Mouse (Mus musculus): ENCODE measurements around the gene Dhrs11.
"Not testable (repeated sequence)": the region's sequence is repeated elsewhere in the genome, so short reads cannot be mapped to it uniquely, and the experiment has no call there.

The Dhrs11 gene

DNA sequence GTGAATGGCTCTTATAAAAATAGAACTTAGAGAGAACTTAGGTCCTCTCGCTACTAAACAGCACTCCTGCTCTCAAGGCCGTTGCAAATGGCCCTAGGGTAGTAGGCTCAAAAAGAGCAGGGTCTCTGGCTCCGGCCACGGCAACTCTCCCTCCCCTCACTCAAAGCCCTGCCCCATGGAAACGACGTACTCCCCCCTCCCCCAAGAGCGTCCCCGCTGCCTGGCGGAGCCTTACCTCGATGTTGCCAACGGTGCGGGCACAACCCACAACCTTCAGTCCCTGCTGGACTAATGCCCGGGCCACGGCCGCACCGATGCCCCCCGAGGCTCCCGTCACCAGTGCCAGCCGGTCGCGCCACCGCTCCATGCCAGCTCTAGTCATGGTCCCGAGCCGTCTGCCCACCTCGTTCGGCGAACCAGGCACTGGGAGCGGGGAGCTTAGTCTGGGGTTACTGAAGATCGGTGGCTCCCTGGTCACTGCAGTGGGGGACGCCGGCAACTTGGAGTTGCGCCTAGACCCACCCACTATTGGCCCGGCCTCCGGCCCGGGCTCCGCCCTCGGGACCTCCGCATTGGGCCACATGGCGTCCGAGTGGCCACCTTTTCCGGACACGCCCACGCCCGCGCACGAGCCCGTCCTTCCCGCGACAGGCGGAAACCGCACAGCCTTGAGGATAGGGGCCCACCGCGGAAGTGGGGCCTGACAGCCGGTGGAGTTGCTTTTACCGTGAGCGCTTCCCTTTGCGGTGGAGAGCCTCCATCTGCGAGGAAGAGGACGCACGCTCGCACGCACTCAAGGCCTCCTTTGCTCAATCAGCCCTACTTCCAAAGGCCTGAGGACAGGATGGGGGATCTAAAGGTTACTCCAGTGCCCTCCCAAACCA, at the start of gene Dhrs11:
Gene Dhrs11 (minus strand): TSS at position 479 of the 884 bp plus-strand sequence.
- DNase-seq (ENCODE audit: low spot score), result peak; percentile 82

- not testable (repeated sequence) for DNase-seq (ENCODE audit: low spot score)
Observed at GRCm38 (mm10) chr11:84876020-84876419, 47.2 kb upstream of the Dhrs11 start.

DNA sequence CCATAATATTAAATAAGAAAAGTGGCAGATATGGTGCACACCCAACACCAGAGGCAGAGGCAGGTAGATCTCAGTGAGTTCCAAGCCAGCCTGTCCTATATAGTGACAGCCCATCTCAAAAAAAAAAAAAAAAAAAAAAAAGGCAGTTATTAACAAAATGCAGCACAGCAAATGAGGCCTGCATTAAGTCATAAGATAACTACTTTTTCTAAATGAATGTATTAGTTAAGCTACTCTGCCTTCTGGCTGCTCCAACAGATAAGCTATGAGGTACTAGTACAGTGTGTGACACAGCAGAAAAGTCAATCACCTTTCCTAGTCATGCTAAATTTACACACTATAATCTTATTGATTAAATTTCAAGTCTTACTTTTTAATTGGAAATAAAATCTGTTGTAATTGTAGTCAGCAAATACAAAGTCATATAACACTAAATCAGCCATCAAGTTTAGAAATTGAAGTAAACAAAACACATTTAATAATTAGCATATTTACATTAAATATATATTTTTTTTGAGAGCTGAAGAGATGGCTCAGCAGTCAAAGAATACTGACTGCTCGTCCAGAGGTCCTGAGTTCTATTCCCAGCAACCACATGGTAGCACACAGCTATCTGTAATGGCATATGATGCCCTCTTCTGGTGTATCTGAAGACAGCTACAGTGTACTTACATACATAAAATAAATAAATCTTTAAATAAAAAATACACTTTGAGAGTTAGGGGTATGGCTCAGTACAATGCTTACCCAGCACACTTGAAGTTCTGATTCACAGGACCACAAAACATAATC, 44.4 kb upstream of the Dhrs11 start:
- peak; percentile 74 for DNase-seq (ENCODE audit: low spot score)

GRCm38 (mm10) chr11:84871548-84872069, 42.8 kb upstream of the Dhrs11 start:
- no peak for DNase-seq (ENCODE audit: low spot score)

DNA sequence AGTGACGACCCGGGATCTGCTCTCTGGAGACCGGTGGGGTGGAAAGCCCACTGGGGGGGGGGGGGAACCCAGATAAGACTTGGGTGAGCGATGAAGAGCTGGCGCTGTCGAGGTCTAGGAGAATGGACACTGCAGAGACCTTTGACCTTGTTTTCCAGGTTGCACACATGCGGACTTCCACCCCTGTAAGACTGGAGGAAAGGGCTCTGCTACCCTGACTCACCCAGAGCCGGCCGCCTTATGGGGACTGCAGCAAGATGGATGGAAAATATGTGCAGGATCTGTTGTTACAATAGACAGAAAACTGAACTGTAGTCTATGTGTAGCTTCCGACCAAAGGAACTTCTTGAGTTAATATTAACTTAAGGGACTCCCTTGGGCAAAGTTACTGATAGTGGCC, 42.3 kb upstream of the Dhrs11 start:
- DNase-seq (ENCODE audit: low spot score), result peak; percentile 54

DNA sequence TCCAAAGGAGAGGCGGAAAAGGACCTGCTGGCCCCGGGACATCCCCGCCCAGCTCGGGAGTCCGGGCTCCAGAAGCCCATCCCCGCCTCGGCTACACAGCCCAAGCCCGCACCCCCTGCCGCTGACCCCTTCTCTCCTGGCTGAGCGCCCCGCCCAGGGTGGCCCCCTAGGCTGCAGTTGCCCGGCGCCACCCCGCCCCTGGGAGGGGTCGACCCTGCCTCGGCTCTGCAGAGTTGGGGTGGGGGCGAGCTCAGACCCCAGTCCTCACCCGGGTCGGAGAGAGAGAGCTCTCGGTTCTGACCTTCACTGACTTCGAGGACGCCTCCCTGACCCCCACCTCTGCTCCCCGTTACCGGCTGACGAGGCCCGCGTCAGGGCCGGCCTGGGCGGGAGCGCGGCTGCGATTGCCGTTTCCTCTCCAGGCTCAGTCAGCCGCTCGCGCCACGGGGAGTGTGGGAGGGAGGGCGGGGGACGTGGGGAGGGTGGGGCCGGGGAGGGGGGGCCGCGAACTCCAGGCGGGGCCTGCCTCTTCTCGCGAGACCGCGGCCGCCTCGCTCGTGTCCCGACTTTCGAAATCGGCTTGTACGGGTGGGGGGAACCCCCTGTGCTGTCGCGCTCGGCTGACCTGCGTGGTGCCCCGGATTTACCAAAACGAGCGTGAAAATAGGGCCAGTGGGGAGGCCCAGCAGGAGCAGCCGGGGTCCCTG, 41.7 kb upstream of the Dhrs11 start, which contains the start of gene Ggnbp2:
Gene Ggnbp2 (minus strand): TSS at position 481 of the 707 bp plus-strand sequence.
- DNase-seq (ENCODE audit: low spot score), result peak; percentile 87

- DNase-seq (ENCODE audit: low spot score), result peak; percentile 80
Observed at GRCm38 (mm10) chr11:84869537-84870232, 40.9 kb upstream of the Dhrs11 start.

DNA sequence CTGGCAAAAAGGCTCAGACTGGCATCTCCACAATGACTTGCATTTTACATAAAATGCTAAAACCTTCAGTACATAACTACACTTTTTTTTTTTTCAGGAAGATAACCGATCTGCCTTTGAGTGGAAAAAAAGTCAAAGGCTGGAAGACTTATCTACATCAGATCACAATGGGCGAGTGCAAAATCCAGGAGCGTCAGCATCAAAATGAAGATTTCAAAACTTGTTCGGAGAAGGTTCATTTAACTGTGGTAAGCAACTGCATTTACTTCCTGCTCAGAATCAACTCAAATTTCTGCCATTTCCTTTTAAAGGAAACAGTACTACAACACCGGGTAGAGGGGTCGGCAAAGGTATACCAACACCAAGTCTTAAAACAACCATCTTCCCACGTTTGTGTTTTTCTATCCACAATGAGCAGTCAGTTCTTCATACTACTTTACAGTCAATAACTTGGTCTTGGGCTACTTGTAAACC, 40.0 kb upstream of the Dhrs11 start:
- peak; percentile 47 for DNase-seq (ENCODE audit: low spot score)

DNA sequence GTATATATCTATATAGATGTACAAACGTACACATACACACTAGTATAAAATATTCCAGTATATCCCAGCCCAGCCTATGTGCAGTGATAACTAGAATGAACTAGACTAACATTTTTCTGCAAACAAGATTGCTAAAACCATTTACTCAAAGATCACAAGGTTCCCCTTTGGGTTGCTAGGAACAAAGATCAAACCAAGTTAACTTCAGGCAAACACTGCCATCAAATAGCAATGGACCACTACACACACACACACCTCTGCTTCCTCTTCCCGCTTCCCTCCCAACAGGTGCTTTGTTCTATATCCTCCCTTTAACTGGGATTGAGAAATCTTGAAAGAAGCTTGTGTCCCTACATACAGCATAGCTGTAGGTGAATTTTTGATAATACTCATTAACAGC, 38.8 kb upstream of the Dhrs11 start:
- DNase-seq (ENCODE audit: low spot score), result no peak

GRCm38 (mm10) chr11:84865268-84865667, 36.5 kb upstream of the Dhrs11 start:
- no peak for DNase-seq (ENCODE audit: low spot score)

- no peak for DNase-seq (ENCODE audit: low spot score)
Observed at GRCm38 (mm10) chr11:84855285-84855684, 26.5 kb upstream of the Dhrs11 start.

DNA sequence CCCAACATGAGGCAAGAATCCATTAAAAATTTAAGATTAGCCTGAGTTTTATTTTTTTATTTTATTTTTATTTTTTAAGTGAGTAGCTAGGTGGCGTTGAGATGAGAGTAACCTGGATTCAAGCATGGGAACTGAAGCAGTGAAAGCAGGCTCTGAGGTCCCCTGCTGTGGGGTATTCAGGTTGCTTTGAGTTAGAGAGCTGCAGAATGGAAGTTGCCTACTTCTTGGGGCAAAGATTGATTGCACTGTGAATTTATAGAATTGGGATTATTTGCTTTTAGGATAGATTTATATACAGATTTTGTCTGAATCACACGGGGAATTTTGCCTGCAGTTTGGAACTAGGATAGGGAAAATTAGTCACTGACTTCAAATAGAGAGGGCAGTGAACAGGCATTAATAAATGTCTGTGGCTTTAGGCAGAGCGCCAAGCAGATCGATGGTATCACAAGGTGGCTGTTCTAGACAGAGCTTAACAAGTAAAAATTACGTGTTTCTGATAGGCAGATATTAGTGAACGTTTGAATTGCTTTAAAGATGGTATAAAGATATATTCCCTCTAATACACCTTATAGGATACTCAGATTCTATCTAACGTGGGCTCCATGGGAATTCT, 18.8 kb upstream of the Dhrs11 start:
- DNase-seq (ENCODE audit: low spot score), result no peak

DNA sequence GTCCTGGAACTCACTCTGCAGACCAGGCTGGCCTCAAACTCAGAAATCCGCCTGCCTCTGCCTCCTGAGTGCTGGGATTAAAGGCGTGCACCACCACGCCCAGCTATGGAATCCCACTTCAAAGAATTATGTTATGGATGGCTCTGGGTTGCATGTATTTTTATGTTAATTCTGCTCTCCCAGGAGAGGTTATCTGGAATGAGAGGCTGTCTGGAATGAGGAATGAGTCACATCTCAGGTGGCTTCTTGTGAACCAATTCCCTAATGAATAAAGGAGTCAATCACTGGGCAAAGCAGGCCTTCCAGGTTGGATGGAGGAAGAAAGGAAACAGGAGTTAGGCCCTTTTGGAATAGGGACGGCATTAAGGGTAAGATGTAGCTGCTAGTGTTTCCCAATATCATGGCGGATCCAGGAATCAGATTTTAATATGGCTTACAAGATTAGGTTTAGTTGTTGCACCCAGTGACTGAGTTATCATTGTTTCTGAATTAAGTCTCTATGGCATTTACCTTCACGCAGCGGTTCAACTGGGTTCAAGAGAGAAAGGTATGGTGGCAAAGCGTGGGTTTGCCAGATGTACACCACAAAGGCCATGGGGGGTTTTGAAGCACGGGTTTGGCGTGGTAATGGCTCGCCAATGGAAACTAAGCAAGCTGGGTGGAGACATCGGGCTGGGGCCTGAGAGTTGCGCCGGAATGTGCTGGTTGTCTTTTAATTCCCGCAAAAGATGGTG, 18.1 kb upstream of the Dhrs11 start:
- no peak for DNase-seq (ENCODE audit: low spot score)

DNA sequence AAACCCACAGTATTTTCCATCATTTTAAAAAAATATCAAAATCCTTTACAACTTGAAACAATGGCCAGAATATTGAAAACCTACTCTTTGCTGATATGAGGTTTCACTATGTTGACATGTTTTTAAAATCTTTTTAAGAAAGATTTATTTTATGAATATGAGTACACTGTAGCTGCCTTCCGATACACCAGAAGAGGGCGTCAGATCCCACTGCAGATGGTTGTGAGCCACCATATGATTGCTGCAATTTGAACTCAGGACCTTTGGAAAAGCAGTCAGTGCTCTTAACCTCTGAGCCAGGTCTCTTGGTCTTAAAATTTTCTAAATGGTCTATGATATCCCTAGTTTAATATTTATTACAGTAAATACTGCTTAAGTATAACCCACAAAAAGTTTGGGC, 10.5 kb upstream of the Dhrs11 start:
- DNase-seq (ENCODE audit: low spot score), result no peak

GRCm38 (mm10) chr11:84829495-84829894, 701 bp upstream of the Dhrs11 start:
- DNase-seq (ENCODE audit: low spot score), result not testable (repeated sequence)

DNA sequence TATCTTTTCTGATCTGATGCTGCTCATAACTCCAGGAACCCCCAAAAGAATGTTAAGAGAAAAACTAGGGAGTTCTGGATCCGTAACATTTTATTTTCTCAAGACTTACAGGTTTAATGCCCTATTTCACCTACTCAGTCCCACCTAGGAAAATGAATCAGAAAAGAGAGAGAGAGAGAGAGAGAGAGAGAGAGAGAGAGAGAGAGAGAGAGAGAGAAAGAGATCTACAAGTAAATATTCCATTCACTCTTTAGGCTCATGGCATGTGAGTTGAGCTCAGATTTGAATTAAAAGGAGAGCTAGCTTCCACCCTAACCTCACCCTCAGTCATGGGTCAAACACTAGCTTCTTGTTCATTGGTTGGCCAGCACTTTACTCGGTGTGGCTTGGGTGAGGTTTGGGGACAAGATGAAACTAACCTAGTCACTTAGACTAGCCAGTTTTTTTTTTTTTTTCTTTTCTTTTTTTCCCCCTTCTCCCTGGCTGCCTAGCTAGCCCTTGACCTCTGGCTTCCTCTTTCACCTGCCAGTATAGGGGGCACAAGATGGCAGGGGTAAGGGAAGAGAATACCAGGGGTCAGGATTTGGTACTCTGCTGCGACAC, 792 bp downstream of the Dhrs11 start:
- DNase-seq (ENCODE audit: low spot score), result no peak

- no peak for DNase-seq (ENCODE audit: low spot score)
Observed at GRCm38 (mm10) chr11:84827492-84827891, 1.3 kb downstream of the Dhrs11 start.

- DNase-seq (ENCODE audit: low spot score), result no peak
Observed at GRCm38 (mm10) chr11:84826185-84826584, 2.6 kb downstream of the Dhrs11 start.

DNA sequence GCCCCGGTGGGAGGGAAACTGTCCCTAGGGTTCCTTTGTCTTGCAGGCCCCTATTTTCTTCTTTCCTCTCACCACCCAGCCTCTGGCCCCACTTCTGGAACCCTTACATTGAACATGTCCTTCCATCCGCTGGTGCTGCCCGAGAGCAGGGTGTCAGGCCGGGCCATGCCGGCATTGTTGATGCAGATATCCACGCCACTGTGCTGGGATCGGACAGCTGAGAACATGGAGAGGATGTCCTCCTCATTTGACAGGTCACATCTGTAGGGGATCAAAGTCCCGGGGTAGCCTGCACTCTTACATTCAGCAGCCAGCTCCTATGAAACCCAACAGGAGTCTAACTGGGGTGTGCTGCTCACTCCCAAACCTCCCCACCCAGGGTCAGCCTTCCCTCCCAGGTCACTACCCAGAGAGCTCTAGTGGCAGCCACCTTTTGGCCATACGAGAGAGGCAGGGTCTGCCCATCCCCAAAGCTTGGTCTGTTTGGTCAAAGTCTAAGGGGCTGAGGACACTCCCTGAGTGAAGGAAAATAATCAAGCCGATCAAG, 3.5 kb downstream of the Dhrs11 start:
- DNase-seq (ENCODE audit: low spot score), result no peak
